11 mouse cellular contexts compared by ENCODE assay signal in the genomic region with DNA sequence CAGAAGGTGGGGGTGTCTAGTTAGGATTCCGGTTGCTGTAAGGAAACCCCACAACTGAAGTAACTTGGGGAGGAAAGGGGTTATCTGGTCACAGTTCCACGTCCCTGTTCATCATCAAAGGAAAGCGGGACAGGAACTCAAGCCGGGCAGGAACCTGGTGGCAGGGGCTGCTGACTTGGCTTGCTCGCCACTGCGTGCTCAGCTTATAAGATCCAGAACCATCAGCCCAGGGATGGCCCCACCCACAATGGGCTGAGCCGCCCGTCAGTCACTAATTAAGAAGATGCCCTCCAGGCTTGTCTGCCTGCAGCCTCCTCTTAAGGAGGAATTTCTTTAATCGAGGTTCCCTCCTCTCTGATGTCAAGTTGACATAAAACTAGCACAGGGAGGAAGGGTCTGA.
DNase-seq lines count a peak whose midpoint lies in the region; ATAC-seq and TF ChIP-seq lines count a peak whose summit lies in the region.
"Had no signal": no experiment of that assay in that cellular context is flagged by ENCODE, and none has a peak within 500 bp of the region (broad histone marks: within the 10 kb centered on the region; RNA-seq: fewer than 3 reads in every experiment).

No protein-coding gene starts in this region.

- no peak for TF ChIP-seq CTCF in intestine, postnatal 0 days (IDR thresholded peaks at IDR 0.05; ENCODE audit: low read depth)

- no peaks in the 10 kb centered on the region for H3K36me3 ChIP-seq in intestine, embryonic 15.5 days
- H3K36me3 ChIP-seq in intestine, postnatal 0 days (ENCODE audit: control insufficient read depth, insufficient read depth): no peaks in the 10 kb centered on the region
- H3K36me3 ChIP-seq in kidney, embryonic 14.5 days (ENCODE audit: control insufficient read depth, insufficient read depth, low read length): no peaks in the 10 kb centered on the region
- H3K36me3 ChIP-seq: limb, embryonic 12.5 days had no signal

- H3K4me3 ChIP-seq in intestine, embryonic 15.5 days (replicated peaks): no peak overlapping the region
- no peak overlapping the region for H3K4me3 ChIP-seq in intestine, postnatal 0 days (ENCODE audit: low read depth, low read length)
- no peak overlapping the region for H3K4me3 ChIP-seq in kidney, embryonic 14.5 days (ENCODE audit: low read length)
- H3K4me3 ChIP-seq: heart, adult 2 months; limb, embryonic 12.5 days had no signal

- ATAC-seq in intestine, embryonic 15.5 days: no peak
- ATAC-seq in intestine, postnatal 0 days: no peak
- ATAC-seq in kidney, embryonic 14.5 days (ENCODE audit: low FRiP score, low TSS enrichment): 0 out of 2 replicates have a peak, but pooled peaks have one; percentile 52
- ATAC-seq in cerebellum, adult (ENCODE audit: insufficient number of reproducible peaks, low FRiP score, low TSS enrichment): no peak

- peak; percentile 70 for DNase-seq in R1 (ENCODE audit: low read depth, low spot score)
- peak; percentile 38 for DNase-seq in embryo, embryonic 10.5 days (ENCODE audit: low spot score)
- no peak for DNase-seq in right cerebral cortex, postnatal 4 days
- DNase-seq: cerebellum, adult 2 months; heart, adult 2 months; right cerebral cortex, postnatal 25 days had no signal

- WGBS in intestine, embryonic 15.5 days: 49% methylated on average over 9 of the region's 9 CpGs
- WGBS in intestine, postnatal 0 days: 68% methylated on average over 9 of the region's 9 CpGs
- WGBS in kidney, embryonic 14.5 days: 45% methylated on average over 9 of the region's 9 CpGs

- no peaks in the 10 kb centered on the region for H3K27me3 ChIP-seq in intestine, embryonic 15.5 days (replicated peaks)
- no peaks in the 10 kb centered on the region for H3K27me3 ChIP-seq in intestine, postnatal 0 days (replicated peaks; ENCODE audit: control insufficient read depth, insufficient read depth, low read length)
- no peaks in the 10 kb centered on the region for H3K27me3 ChIP-seq in kidney, embryonic 14.5 days (ENCODE audit: control insufficient read depth, insufficient read depth, low read length)
- H3K27me3 ChIP-seq: limb, embryonic 12.5 days had no signal

- no peak overlapping the region for H3K9ac ChIP-seq in intestine, embryonic 15.5 days
- H3K9ac ChIP-seq in intestine, postnatal 0 days (ENCODE audit: low read depth, low read length): no peak overlapping the region
- no peak overlapping the region for H3K9ac ChIP-seq in kidney, embryonic 14.5 days (ENCODE audit: low read depth, low read length)
- H3K9ac ChIP-seq: limb, embryonic 12.5 days had no signal

- no peaks in the 10 kb centered on the region for H3K9me3 ChIP-seq in intestine, embryonic 15.5 days
- H3K9me3 ChIP-seq in intestine, postnatal 0 days (ENCODE audit: control insufficient read depth): no peaks in the 10 kb centered on the region
- H3K9me3 ChIP-seq in kidney, embryonic 14.5 days (ENCODE audit: control insufficient read depth, low read length): no peaks in the 10 kb centered on the region
- H3K9me3 ChIP-seq: limb, embryonic 12.5 days had no signal

- 0 out of 2 replicates have a peak overlapping the region, but pooled peaks have one; percentile 23 for H3K4me2 ChIP-seq in intestine, embryonic 15.5 days (replicated peaks)
- no peak overlapping the region for H3K4me2 ChIP-seq in intestine, postnatal 0 days (replicated peaks; ENCODE audit: low read depth)
- H3K4me2 ChIP-seq in kidney, embryonic 14.5 days (replicated peaks; ENCODE audit: low read depth, low read length): no peak overlapping the region
- H3K4me2 ChIP-seq: limb, embryonic 12.5 days had no signal

- 0 out of 2 replicates have a peak, but pooled peaks cover 2% of the 10 kb centered on the region for H3K4me1 ChIP-seq in intestine, embryonic 15.5 days (replicated peaks)
- H3K4me1 ChIP-seq in intestine, postnatal 0 days (replicated peaks; ENCODE audit: control insufficient read depth, insufficient read depth, low read length): 0 out of 2 replicates have a peak, but pooled peaks cover 2% of the 10 kb centered on the region
- H3K4me1 ChIP-seq in kidney, embryonic 14.5 days (ENCODE audit: control insufficient read depth, insufficient read depth, low read length): peaks cover 11% of the 10 kb centered on the region; the same call in 1 of the 2 replicates

- H3K27ac ChIP-seq in intestine, embryonic 15.5 days: no peak overlapping the region
- no peak overlapping the region for H3K27ac ChIP-seq in intestine, postnatal 0 days (ENCODE audit: low read depth, low read length)
- H3K27ac ChIP-seq in kidney, embryonic 14.5 days (ENCODE audit: low read depth, low read length): no peak overlapping the region
- H3K27ac ChIP-seq: heart, adult 2 months; limb, embryonic 12.5 days had no signal
